Mouse (Mus musculus) midbrain, postnatal 0 days (tissue): ENCODE results near the gene Car5b. TPM values are rescaled to one million over a fixed set of nuclear protein-coding genes. Genes with fewer than 3 reads are reported as not detected.

Source experiments
- ATAC-seq: fragments of 200-750 bp; cut with Nextera tagmentation; 2 replicates; pipeline ENCODE4 v1.8.0; 2017; ENCODE audit warnings: moderate number of reproducible peaks, mild to moderate bottlenecking, moderate TSS enrichment, moderate library complexity; ENCODE audit not compliant: low FRiP score
- DNase-seq: peaks from one replicate; pipeline ENCODE4 v3.0.0-alpha.2; 2015; ENCODE audit warnings: low spot score
- H3K27ac ChIP-seq: fragments of 300-500 bp; sonication (generic); 2 replicates; pipeline ENCODE4 v1.5.1; 2014; ENCODE audit warnings: low read depth, mild to moderate bottlenecking, low read length, mixed read lengths
- H3K27me3 ChIP-seq: fragments of 300-500 bp; sonication (generic); 2 replicates; pipeline ENCODE4 v1.6.1; 2014; ENCODE audit warnings: low read length, control low read depth, mixed read lengths; ENCODE audit not compliant: insufficient read depth
- H3K36me3 ChIP-seq: fragments of 300-500 bp; sonication (generic); 2 replicates; pipeline ENCODE4 v1.6.1; 2014; ENCODE audit warnings: low read length, control low read depth, mixed read lengths; ENCODE audit not compliant: insufficient read depth
- H3K4me1 ChIP-seq: fragments of 300-500 bp; sonication (generic); 2 replicates; pipeline ENCODE4 v1.6.1; 2014; ENCODE audit warnings: mild to moderate bottlenecking, control low read depth, antibody characterized with exemption, low read length, mixed read lengths; ENCODE audit not compliant: insufficient read depth
- H3K4me2 ChIP-seq: fragments of 300-500 bp; sonication (generic); 2 replicates; pipeline ENCODE4 v1.6.1; 2014; ENCODE audit warnings: low read depth, mild to moderate bottlenecking, low read length, mixed read lengths; ENCODE audit not compliant: poor library complexity, severe bottlenecking
- H3K4me3 ChIP-seq: fragments of 300-500 bp; sonication (generic); 2 replicates; pipeline ENCODE4 v1.5.1; 2014; ENCODE audit warnings: low read depth, mild to moderate bottlenecking, low read length, moderate library complexity
- H3K9ac ChIP-seq: fragments of 300-500 bp; sonication (generic); replicated peaks from 2 replicates; pipeline ENCODE4 v1.6.1; 2014; ENCODE audit warnings: mild to moderate bottlenecking, low read length, moderate library complexity, mixed read lengths; ENCODE audit not compliant: poor library complexity, severe bottlenecking
- H3K9me3 ChIP-seq: fragments of 300-500 bp; sonication (generic); 2 replicates; pipeline ENCODE4 v1.6.1; 2016; ENCODE audit warnings: low read length, control low read depth
- CTCF ChIP-seq: IDR thresholded peaks from 2 replicates; pipeline ENCODE4 v1.5.1; 2016; ENCODE audit warnings: antibody characterized with exemption, mild to moderate bottlenecking
- WGBS: fragments of 180-500 bp; shearing (Covaris S2); extraction: QIAGEN DNeasy Blood & Tissue Kit; methylation state at CpG from one replicate; pipeline ENCODE4 v1.1.7; 2014; 5-methylcytosine and 5-hydroxymethylcytosine counted together
- polyA plus RNA-seq: library from polyadenylated mRNA; unstranded; fragments of >200 nt; fragmentation: Nextera tagmentation; extraction: Ambion mirVana; gene quantifications from 2 replicates; pipeline ENCODE4 v1.2.1, GENCODE M21; 2015
- total RNA-seq: library from RNA; depleted of rRNA; stranded (reverse); fragments of >200 nt; gene quantifications from 2 replicates; pipeline ENCODE4 v1.2.3, GENCODE M21; 2014

Gene Car5b
- total and polyA plus RNA-seq, 2 experiments from 2014 or later, result 0.85 to 1.5 TPM

DNA sequence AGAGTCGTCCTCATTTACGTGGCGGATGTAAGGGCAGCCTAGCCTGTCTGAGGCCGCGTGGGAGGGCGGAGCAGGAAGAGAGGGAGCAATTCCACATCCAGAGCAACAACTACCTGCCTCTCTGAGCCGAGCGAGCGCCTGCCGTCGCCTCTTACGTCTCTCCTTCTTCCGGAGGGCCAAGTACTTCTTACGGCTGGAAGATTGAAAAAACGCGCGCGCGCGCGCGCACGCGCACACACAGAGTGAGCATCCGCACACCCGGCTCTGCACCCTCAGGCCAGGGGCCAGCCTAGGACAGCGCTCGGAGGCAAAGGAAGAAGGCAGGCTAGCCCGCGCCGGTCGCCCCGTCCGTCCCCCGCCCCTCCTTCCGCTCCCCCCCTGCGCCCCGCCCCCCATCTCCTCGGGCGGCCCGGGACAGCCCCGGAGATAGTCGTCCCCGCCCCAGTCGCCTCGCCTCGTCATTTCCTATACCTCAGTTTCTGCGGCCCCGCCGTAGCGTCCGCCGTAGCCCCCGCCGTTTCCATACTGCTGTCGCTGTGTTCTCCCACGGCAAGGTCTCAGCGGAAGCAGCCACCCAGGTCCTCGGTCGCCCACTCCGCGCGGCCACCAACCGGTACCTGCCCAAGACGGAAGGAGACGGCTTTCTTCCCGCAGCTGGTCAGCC is 69.9 kb downstream of the Car5b start:
- Histone ChIP-seq H3K4me3 (peak overlapping the region; percentile 51), H3K4me2 (peak overlapping the region; percentile 52), H3K9me3 (no peaks in the 10 kb centered on the region), H3K27me3 (no peaks in the 10 kb centered on the region), H3K9ac (peak overlapping the region; percentile 76), H3K4me1 (no peaks in the 10 kb centered on the region), H3K27ac (peak overlapping the region; percentile 89), H3K36me3 (no peaks in the 10 kb centered on the region)
- WGBS, result 24% methylated on average over 32 of the region's 67 CpGs
- no peak for TF ChIP-seq CTCF
- ATAC-seq, result peak; percentile 88
- DNase-seq, result peak; percentile 61

DNA sequence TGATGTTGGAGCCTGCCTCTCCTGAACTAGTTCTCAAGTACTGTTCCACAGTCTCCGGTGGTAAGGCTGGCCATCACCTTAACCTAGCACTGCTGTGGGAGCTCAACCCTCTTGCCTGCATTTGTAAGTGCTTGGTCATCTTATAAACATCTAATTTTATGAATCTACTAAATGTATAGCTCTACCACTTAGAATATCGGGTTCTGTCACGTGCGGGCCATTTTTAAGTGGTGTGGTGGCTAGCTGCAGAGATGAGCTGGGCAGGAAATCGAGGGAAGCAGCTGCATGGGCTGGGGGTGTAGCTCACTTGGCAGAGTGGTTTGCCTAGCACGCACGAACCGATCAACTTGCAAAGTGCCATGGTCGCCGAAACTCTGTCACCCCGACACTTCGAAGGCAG is 70.4 kb downstream of the Car5b start:
- ATAC-seq, result 0 out of 2 replicates have a peak, but pooled peaks have one; percentile 2
- no peak overlapping the region for H3K27ac ChIP-seq

DNA sequence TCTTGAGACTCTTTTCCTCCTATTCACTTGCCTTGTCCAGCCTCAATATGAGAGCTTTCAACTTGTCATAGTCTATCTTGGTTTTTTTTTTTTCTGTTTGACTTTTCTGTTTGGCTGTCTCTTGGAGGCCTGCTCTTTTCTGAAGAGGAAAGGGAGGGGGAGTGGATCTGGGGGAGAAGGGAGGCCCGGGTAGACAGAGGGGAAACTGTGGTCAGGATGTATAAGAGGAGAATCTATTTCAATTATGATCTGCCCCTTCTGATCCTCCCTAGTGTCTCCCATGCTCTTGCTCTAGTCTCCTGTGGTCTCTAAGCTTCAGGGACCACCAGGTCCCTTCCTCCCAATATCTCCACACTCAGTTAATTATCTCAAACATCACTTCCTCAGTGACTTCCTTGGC is 76.2 kb downstream of the Car5b start:
- no peaks in the 10 kb centered on the region for H3K4me1 ChIP-seq
- H3K9me3 ChIP-seq, result no peaks in the 10 kb centered on the region
- H3K9ac ChIP-seq, result no peak overlapping the region
- no peak for TF ChIP-seq CTCF
- 0 out of 2 replicates have a peak, but pooled peaks cover 4% of the 10 kb centered on the region for H3K36me3 ChIP-seq
- H3K4me3 ChIP-seq, result no peak overlapping the region
- H3K27me3 ChIP-seq, result no peaks in the 10 kb centered on the region
- no peak overlapping the region for H3K4me2 ChIP-seq
- WGBS, result 86% methylated on average over 1 of the region's 1 CpGs
- ATAC-seq, result no peak
- H3K27ac ChIP-seq, result no peak overlapping the region
- DNase-seq, result no peak

More for the DNA sequence above, 70.4 kb downstream of the Car5b start:
- H3K9ac ChIP-seq, result no peak overlapping the region
- TF ChIP-seq CTCF, result no peak
- no peaks in the 10 kb centered on the region for H3K36me3 ChIP-seq
- H3K4me2 ChIP-seq, result peak overlapping the region; percentile 52
- DNase-seq, result no peak
- 37% methylated on average over 12 of the region's 12 CpGs for WGBS
- peak overlapping the region; percentile 51 for H3K4me3 ChIP-seq
- no peaks in the 10 kb centered on the region for H3K27me3 ChIP-seq
- H3K4me1 ChIP-seq, result no peaks in the 10 kb centered on the region
- no peaks in the 10 kb centered on the region for H3K9me3 ChIP-seq

DNA sequence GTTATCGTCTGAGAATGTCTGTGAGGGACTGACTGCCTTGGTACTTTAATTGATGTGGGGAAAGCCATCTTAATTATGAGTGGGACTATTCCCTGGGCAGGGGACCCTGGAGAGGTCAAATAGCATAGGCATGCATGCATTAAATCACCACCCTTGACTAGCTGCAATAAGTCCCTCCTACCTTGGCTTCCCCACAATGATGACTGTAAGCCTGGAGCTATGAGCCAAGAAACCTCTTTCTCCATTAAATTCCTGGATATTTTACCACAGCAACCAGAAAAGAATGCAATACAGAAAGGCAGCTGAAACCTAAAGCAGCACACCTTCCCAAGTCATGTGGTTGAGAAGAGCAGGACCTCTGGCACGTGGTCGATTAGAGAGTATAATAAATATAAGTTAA is 83.4 kb downstream of the Car5b start:
- ATAC-seq, result no peak
- H3K9ac ChIP-seq, result no peak overlapping the region
- no peaks in the 10 kb centered on the region for H3K4me1 ChIP-seq
- no peak overlapping the region for H3K4me3 ChIP-seq
- DNase-seq, result no peak
- H3K9me3 ChIP-seq, result no peaks in the 10 kb centered on the region
- TF ChIP-seq CTCF, result no peak
- H3K27ac ChIP-seq, result no peak overlapping the region
- 0 out of 2 replicates have a peak, but pooled peaks cover 3% of the 10 kb centered on the region for H3K36me3 ChIP-seq
- no peaks in the 10 kb centered on the region for H3K27me3 ChIP-seq
- 91% methylated on average over 3 of the region's 3 CpGs for WGBS
- H3K4me2 ChIP-seq, result no peak overlapping the region

DNA sequence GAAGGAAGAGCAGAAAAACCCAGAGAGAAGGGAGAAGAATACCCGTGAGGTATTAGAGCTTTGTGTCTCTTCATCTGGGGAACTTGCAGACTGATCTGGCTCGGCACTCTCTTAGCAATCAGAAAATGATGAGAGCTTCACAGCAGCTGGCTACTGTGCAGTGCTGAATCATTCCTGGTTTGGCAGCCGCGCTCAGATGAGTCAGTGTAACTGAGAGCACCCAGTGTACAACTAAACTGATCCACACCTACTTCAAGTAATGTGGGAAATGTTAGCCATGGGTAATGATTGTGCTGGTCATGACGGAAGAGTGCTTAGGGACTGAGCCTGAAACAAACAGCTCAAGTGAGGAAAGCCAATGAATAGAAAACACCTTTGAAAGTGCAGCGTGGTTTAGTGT is 89.2 kb downstream of the Car5b start:
- no peak overlapping the region for H3K27ac ChIP-seq
- H3K9me3 ChIP-seq, result no peaks in the 10 kb centered on the region
- H3K4me3 ChIP-seq, result no peak overlapping the region
- H3K9ac ChIP-seq, result no peak overlapping the region
- ATAC-seq (no peak), DNase-seq (no peak)
- no peak overlapping the region for H3K4me2 ChIP-seq
- H3K36me3 ChIP-seq, result 0 out of 2 replicates have a peak, but pooled peaks cover 3% of the 10 kb centered on the region
- TF ChIP-seq CTCF, result no peak
- WGBS, result 91% methylated on average over 6 of the region's 6 CpGs
- no peaks in the 10 kb centered on the region for H3K27me3 ChIP-seq
- no peaks in the 10 kb centered on the region for H3K4me1 ChIP-seq

DNA sequence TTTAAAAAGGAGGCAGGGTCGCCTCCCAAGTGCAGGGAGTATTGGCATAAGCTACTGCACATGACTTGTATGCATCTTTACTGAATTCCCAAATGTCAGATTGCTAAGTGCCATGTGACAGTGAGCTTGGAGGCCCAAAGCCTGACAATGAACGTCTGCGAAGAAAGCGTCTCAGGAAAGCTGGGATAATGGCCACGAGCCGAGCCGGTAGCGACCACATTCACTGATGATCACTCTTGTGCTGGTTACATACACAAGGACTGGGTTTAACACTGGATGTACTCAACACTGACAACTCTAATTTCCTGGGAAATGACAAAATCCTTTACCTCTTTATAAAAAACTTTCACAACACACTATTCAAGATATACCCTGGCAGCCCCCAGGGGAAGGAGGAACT is 93.1 kb downstream of the Car5b start:
- Histone ChIP-seq H3K27me3 (no peaks in the 10 kb centered on the region), H3K4me1 (no peaks in the 10 kb centered on the region), H3K4me2 (no peak overlapping the region), H3K36me3 (no peaks in the 10 kb centered on the region), H3K9ac (no peak overlapping the region), H3K9me3 (no peaks in the 10 kb centered on the region), H3K27ac (no peak overlapping the region), H3K4me3 (no peak overlapping the region)
- no peak for DNase-seq
- 85% methylated on average over 8 of the region's 8 CpGs for WGBS
- no peak for TF ChIP-seq CTCF
- no peak for ATAC-seq
